Comparison of ENCODE assay signal across 15 mouse cellular contexts in genomic region chr4:105992581-105993127, GRCm38 (mm10).
DNase-seq lines count a peak whose midpoint lies in the region; ATAC-seq lines count a peak whose summit lies in the region.
"Had no signal": no experiment of that assay in that cellular context is flagged by ENCODE, and none has a peak within 500 bp of the region (broad histone marks: within the 10 kb centered on the region; RNA-seq: fewer than 3 reads in every experiment).

No protein-coding gene starts in this region.

- H3K4me2 ChIP-seq in limb, embryonic 12.5 days, result no peak overlapping the region
- H3K4me2 ChIP-seq: forebrain, embryonic 13.5 days; heart, embryonic 13.5 days; lung, embryonic 14.5 days had no signal

- H3K4me1 ChIP-seq in limb, embryonic 12.5 days (replicated peaks), result peaks cover 35% of the 10 kb centered on the region

- no peak for ATAC-seq in limb, embryonic 12.5 days (ENCODE audit: insufficient number of reproducible peaks, insufficient read depth, low FRiP score, low TSS enrichment, low read depth)
- ATAC-seq in megakaryocyte progenitor cell, adult 5-6 weeks (replicated peaks; ENCODE audit: poor library complexity), result no peak
- ATAC-seq: forebrain, embryonic 13.5 days; inflammation-experienced regulatory T-cells, adult 6 months had no signal

- 69% methylated on average over 6 of the region's 6 CpGs for WGBS in limb, embryonic 12.5 days

- peaks cover 3% of the 10 kb centered on the region; the same call in 1 of the 2 replicates for H3K27me3 ChIP-seq in limb, embryonic 12.5 days
- H3K27me3 ChIP-seq: forebrain, embryonic 13.5 days; heart, embryonic 13.5 days had no signal

- no peaks in the 10 kb centered on the region for H3K9me3 ChIP-seq in limb, embryonic 12.5 days
- H3K9me3 ChIP-seq: forebrain, embryonic 13.5 days; heart, embryonic 13.5 days; hindbrain, embryonic 10.5 days had no signal

- no peak overlapping the region for H3K9ac ChIP-seq in limb, embryonic 12.5 days (replicated peaks)
- H3K9ac ChIP-seq: forebrain, embryonic 13.5 days; heart, embryonic 13.5 days; lung, embryonic 14.5 days had no signal

- H3K36me3 ChIP-seq in limb, embryonic 12.5 days, result no peaks in the 10 kb centered on the region
- H3K36me3 ChIP-seq: heart, embryonic 13.5 days; hindbrain, embryonic 10.5 days had no signal

- peak overlapping the region; percentile 62 for H3K27ac ChIP-seq in limb, embryonic 12.5 days
- H3K27ac ChIP-seq: forebrain, embryonic 13.5 days; heart, embryonic 13.5 days; hindbrain, embryonic 10.5 days; left cerebral cortex, adult 2 months had no signal

- H3K4me3 ChIP-seq in limb, embryonic 12.5 days (replicated peaks), result no peak overlapping the region
- H3K4me3 ChIP-seq: forebrain, embryonic 13.5 days; heart, embryonic 13.5 days; hindbrain, embryonic 10.5 days; left cerebral cortex, adult 2 months had no signal

- peak; percentile 53 for DNase-seq in heart, adult 8-10 months (ENCODE audit: low spot score)
- DNase-seq in heart, postnatal 4 days, result no peak
- peak; percentile 34 for DNase-seq in urinary bladder, postnatal 14 days (ENCODE audit: low spot score)
- no peak for DNase-seq in urinary bladder, postnatal 36 days (ENCODE audit: low spot score in 2 of 2)
- DNase-seq in kidney, postnatal 10 days, result no peak
- DNase-seq: cerebellum, adult 9-11 months; lung, embryonic 14.5 days; thymus, adult 18-20 months had no signal

Comparison
In these comparisons a context has a peak if more than half of its experiments do, and no peak if none do; other contexts are left out.
1. DNase-seq: peak in heart, adult 8-10 months (single experiment) and urinary bladder, postnatal 14 days (single experiment); none in heart, postnatal 4 days (single experiment), urinary bladder, postnatal 36 days (0 of 2) and kidney, postnatal 10 days (single experiment).